Mouse (Mus musculus): ENCODE measurements around the gene Coro1b. TPM values are rescaled to one million over a fixed set of nuclear protein-coding genes. Genes with fewer than 3 reads are reported as not detected.

Gene Coro1b
- total RNA-seq, 4 experiments from 2014 or later, result 83.8 to 99.0 (median 98.2) TPM

DNA sequence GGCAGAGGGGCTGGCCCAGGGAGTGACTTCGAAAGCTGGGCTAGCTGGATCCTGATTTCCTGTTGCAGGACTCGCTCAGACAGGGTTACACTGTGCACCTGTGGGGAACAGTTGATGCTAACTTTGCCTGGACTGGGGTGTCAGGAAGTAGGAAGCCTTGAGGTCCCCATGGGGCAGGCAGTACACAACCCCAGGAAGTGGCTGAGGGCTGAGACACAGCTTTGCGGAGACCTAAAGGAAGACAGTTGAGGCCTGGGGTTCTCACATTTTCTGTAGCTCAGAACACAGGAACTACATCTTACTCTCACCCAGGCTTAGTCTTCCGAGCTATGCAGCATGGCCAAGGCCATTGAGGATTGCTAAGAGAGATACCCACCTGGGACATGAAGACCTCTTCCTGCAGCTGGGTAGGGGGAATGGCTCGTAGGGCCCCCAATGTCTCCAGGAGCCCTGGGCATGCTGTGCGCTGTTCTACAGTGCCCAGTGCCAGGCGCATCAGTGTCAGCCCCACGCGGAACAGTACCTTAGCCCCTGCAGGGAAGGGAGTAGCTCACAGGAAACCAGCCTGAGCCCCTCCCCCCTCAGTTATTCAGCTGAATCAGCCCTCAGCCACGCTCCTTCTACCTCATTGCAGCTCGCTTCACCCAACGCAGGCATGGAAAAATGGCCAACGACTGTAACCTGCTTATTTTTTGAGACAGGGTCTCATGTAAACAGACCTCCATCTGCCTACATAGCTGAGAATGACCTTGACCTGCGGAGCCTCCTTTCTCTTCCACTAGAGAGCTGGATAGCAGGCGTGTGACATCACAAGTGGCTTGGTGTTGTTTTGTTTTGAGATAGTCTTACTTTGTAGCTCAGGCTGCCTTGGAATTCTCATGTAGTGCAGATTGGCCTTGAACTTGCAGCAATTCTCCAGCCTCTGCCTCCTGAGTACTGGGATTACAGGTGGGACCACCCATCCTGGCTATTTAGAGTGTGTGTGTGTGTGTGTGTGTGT is 36.9 kb downstream of the Coro1b start:
- no peak for DNase-seq (ENCODE audit: low spot score in 2 of 2)

DNA sequence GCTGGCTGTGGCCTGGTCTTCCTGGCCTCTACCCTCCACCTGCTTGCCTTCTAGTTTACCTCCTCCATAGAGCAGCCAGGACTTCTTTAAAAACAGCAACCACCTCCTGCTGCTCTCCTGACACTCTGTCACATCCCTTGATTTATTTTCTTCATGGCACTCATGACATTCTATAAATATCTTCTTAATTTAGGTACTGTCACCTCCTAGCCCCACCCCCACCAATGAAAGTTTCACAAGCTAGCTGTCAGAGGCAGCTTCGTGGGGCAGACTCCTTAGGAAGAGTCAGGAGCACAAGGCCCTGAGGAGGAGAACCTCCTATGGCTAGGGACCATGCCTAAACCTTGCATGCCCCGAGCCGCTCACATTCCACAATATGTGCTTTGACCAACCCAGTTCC is 38.9 kb downstream of the Coro1b start:
- DNase-seq (ENCODE audit: low spot score in 2 of 2), result no peak

DNA sequence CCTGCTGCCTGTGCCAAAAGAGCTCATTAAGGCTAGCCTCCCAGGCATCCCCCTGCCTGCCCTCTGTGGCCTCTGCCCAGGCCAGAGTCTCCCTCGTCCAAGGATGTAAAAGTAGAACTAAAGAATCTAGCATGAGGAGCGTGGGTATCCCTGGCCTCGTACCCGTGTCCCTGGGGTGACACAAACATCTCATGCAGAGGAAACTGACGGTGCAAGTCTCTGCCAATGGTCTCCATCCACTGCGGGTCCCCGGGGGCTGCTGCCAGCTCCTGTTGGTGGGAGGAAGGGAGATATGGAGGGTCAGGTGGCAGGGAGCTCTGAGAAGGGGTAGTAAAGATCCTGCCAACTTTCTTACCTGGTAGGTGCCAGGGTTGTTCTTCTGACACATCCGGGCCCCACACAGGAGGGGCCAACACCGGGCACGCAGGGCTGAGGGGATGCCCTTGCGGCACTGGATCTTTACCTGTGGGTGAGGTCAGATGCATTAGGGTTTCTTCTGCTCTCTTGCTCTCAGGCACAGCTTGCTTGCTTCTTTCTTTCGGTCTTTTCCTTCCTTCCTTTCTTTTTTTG is 40.7 kb downstream of the Coro1b start:
- no peak for DNase-seq (ENCODE audit: low spot score in 2 of 2)

DNA sequence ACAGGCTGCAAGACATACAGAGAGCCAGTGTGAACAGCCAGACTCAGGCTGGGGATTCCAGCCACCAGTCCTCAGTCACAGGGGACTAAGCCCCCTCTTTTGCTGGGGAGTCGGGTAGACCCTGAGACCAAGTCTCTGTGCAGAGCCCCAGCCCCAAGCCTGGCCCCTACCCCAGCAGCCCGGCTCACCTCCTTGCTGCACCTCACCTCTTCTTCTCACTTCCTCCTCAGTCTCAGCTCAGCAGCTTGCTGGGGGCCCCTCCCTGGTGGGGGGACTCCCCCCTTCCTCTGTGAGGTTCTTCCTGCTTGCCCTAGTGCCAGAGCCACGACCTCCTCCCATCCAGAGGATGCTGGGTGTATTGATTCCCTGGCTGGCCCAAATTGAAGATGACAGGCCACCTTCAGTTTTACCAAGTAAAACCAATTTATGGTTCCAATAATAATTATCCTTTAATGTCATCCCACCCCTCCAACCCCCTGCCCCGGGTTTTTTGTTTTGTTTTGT is 42.5 kb downstream of the Coro1b start, which contains the start of gene Tbc1d10c:
Tbc1d10c (minus strand) TSS at position 454 of the 504 bp plus-strand sequence.
- DNase-seq (ENCODE audit: low spot score in 2 of 2), result no peak

DNA sequence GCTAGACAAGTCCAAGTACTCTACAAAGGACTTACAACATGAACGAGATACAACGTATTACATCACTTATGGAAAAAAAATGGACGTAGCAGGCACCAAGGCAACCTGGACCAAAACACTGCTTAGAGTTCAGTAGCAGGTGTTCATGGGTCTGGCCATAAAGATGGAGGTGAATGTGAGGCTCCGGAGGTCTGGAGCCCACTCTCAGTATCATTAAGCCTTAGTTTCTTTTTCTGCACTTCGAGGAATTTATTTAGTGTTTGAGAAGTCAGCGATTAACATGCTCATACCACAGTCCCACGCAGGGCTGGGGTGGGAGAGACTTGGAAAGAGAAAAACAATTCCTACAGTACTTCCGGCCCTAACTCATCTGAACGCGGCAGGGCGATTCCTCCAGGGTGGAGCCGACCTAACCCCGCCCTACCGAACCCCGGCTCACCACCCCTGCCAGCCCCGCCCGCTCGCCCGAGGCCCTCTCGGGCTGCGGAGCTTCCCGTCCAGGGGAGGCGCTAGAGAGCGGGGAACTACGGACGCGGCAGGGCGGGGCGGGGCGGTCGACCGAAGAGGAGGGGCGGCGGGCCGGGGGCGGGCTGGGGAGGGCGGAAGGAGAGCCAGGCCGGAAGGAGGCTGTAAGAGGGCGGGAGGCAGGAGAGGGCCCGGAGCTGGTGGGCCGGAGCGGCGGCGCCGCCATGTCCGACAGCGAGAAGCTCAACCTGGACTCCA is 43.3 kb downstream of the Coro1b start, which contains the start of gene Ppp1ca:
Ppp1ca (plus strand) TSS at position 538 of the 723 bp plus-strand sequence.
- DNase-seq (ENCODE audit: low spot score in 2 of 2), result peak; percentile 75 to 87

DNA sequence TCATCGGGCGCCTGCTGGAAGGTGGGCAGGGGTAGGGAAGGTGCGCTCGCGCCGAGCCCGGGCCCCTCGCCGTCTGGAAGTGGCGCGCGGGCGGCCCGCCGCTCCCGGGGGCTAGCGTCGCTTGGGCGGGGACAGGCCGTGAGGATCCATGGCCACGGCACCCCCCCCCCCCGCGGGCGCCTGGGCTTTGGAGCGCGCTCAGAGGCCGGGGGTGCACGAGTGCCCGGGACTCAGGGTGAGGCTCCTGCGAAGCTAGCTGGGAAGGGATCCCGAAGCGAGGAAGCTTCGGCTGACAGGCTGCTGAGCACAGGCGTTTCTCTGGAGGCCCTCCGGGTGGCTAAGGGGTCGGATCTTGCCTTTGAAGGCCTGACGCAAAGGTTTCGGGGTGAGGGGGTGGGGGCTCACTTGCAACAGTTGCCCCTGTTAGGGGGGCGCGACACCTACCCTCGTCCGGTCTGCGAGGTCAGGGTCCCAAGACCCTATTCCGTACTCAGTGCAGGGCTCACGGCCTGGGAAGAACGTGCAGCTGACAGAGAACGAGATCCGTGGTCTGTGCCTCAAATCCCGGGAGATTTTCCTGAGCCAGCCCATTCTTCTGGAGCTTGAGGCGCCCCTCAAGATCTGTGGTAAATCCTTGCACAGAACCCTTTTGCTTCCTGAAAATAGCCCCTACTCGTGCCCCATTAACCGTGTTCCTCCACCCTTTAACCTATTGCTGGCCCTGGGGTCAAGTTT is 44.0 kb downstream of the Coro1b start:
- DNase-seq (ENCODE audit: low spot score in 2 of 2), result no peak

DNA sequence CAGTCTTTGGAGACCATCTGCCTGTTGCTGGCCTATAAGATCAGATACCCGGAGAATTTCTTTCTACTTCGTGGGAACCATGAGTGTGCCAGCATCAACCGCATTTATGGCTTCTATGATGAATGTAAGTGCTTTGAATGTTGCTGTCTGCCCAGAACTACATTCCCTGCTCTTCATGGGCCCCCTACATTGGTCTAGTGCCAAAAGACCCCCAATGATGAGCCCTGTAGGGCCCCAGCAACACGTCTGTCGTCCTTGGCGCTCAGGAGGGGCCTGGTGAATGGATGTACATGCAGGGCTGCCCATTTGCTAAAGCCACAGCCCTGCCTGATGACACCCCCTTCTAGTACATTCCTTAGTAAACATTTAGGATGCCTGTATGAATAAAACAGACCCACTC is 44.7 kb downstream of the Coro1b start:
- no peak for DNase-seq (ENCODE audit: low spot score in 2 of 2)

DNA sequence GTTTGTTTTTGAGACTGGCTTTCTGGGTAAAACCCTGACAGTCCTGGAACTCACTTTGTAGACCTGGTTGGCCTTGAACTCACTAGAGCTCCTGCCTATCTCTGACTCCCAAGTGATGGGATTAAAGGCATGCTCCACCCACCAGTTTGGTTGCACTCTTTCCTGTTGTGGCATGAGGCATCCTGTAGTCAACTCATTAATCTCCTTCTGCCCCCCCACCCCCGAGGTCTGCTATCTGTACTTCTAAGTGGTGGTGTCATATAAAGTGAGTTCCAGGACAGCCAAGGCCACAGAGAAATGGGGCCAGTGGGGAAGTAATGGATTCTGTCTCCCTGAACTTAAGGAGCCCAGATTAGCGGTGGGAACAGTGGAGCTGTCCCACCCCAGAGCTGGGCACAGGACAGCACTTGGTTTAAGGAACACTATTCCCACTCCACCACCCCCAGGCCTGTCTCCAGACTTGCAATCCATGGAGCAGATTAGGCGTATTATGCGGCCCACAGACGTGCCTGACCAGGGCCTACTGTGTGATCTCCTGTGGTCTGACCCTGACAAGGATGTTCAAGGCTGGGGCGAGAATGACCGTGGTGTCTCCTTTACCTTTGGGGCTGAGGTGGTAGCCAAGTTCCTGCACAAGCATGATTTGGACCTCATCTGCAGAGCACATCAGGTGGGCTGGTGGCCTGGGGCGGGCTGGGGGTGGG is 45.8 kb downstream of the Coro1b start:
- DNase-seq (ENCODE audit: low spot score in 2 of 2), result no peak

DNA sequence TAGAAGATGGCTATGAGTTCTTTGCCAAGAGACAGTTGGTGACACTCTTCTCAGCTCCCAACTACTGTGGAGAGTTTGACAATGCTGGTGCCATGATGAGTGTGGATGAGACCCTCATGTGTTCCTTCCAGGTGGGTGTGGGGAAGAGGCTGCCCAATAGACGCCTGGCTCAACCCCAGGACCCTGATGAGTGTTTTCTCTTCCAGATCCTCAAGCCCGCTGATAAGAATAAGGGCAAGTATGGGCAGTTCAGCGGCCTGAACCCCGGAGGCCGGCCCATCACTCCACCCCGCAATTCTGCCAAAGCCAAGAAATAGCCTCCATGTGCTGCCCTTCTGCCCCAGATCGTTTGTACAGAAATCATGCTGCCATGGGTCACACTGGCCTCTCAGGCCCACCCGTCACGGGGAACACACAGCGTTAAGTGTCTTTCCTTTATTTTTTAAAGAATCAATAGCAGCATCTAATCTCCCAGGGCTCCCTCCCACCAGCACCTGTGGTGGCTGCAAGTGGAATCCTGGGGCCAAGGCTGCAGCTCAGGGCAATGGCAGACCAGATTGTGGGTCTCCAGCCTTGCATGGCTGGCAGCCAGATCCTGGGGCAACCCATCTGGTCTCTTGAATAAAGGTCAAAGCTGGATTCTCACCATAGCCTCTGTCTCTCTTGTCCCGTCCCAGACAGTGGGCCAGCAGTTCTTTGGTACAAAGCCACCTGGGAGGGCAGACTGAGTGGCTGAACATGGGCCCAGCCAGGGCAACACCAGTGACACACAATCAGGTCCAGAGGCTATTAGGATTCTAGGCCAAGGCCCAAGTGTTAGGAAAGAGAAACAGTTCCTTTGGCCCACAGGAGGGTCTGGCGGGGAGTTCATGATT is 46.6 kb downstream of the Coro1b start:
- no peak for DNase-seq (ENCODE audit: low spot score in 2 of 2)

DNA sequence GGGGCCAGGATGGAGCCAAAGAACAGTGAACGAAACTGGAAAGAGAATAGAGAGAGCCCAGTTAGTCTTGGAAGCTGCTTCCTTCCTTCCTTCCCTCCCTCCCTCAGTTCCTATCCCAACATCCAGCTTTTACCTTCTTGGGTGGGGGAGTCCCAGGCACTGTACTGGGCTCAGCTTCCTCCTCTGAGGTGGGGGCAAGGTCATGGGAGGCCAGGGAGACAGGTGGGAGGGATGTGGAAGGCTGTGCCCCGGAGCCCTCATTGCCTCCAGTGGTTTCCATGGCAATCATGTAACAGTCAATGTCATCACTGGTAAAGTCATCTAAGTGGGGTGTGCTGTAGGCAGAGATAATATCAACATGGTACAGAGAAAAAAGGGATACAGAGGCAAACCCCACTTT is 47.6 kb downstream of the Coro1b start:
- DNase-seq (ENCODE audit: low spot score in 2 of 2), result no peak

DNA sequence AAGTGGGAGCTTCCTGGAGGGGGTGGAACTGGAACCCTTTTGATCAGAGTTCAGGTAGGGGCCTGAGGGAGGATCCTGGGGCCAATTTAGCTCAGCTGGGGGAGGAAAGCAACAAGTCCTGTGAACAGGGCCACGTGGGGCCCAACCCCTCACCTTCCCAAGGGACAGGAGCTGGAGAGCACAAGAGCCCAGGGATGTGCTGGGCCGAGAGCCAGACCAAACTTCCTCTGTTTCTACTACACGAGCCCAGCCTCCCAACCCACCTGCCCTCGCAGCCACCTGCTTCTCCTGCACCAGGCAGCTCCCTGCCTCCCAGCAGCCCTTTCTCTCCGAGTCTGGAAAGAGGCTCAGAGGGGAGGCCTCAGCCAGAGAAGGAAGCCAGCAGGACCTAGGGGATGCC is 48.1 kb downstream of the Coro1b start:
- no peak for DNase-seq (ENCODE audit: low spot score in 2 of 2)

DNA sequence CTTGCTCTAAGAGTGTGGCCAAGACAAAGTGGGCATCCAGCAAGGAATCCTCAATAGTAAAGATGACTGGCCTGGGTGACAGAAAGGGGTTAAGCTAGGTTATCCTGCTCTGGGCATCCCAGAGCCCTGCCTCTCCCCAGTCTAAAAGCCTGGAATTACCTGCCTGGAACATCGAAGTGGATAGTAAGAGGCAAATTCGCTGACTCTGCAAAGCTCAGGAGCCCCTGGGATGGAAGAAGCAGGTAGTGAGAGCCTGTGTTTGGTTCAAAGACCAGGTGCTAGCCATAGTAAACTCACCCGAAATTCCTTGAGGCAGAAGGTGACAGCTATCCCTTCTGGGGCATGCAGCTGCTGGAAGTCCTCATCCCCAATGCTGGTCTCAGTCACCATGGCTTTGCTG is 48.8 kb downstream of the Coro1b start:
- DNase-seq (ENCODE audit: low spot score in 2 of 2), result no peak

DNA sequence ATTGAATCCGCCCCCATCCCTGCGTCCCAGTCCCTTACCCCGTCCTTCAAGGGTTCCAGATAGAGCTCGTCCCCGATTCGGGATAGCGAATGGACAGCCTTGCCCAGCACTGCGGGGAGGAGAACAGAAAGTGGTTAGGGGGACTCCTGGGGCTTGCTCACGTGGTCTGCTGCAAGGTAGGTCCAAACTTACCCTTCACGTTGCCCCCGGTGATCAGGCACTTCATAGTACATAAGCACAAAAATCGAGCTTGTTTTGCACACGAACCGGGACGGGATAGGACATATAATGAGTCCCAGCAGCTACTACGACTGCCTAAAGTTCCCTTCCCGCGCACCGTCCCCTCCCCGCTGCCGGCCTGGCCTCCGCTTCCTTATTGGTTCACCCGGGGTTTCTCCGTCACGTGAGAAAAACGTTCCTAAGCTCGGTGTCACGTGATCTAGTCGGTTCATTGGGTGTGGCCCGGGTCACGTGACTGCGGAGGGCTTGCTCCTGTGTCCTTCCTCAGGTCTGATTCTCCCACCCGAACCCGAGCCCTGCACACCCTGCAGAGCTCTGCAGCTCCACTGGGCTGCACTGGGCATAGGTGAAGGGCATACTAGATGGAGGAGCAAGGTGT is 53.0 kb downstream of the Coro1b start, which contains the start of gene Rad9a:
Rad9a (minus strand) TSS at position 372 of the 619 bp plus-strand sequence.
- DNase-seq (ENCODE audit: low spot score in 2 of 2), result peak; percentile 94 to 95

DNA sequence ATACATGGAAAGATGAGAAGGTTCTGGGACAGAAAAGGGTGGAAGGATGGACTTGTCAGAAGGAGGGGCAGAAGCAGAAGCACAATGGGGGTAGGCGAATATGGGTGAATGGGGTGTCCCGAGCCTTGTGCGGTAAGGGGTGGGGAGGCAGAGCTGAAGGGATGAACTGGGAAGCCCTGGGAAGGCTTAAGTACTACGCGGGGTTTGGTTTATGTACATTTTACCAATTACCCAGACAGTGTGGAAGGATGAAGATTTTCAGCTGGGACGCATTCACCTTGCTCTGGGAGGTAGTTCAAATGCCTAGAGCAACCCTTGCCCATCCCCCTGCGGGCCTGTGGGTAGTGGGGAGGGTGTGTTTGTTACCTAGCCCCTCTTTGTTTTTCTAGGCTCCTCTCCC is 53.7 kb downstream of the Coro1b start:
- DNase-seq (ENCODE audit: low spot score in 2 of 2), result no peak

DNA sequence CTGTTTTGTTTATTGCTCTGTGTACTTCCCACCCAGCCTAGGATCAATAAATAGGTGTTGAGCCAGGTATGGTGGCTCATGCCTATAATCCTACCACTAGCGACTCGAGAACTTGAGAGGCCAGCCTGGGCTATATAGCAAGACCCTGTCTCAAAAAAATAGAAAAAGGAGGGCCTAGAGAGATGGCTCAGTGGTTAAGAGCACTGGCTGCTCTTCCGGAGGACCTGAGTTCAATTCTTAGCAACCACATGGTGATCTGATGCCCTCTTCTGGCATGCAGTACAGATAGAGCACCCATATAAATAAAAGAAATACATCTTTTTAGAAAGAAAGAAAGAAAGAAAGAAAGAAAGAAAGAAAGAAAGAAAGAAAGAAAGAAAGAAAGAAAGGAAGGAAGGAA is 54.7 kb downstream of the Coro1b start:
- DNase-seq (ENCODE audit: low spot score in 2 of 2), result no peak
